Mouse (Mus musculus) kidney, adult 2 months (tissue): ENCODE measurements around the gene Ptges. TPM values are rescaled to one million over a fixed set of nuclear protein-coding genes. Genes with fewer than 3 reads are reported as not detected.

Source experiments
- DNase-seq: peaks from one replicate; pipeline ENCODE4 v3.0.0; 2021
- H3K27ac ChIP-seq: fragments of 200-500 bp; 2 replicates; pipeline ENCODE4 v1.5.1; 2012; ENCODE audit warnings: low read depth, low read length, control low read depth, inconsistent platforms; ENCODE audit not compliant: insufficient read depth
- H3K27me3 ChIP-seq: fragments of 200-500 bp; replicated peaks from 2 replicates; pipeline ENCODE4 v1.6.1; 2012; ENCODE audit warnings: mild to moderate bottlenecking, moderate library complexity, low read length, inconsistent platforms; ENCODE audit not compliant: control insufficient read depth, insufficient read depth
- H3K36me3 ChIP-seq: fragments of 200-500 bp; 2 replicates; pipeline ENCODE4 v1.6.1; 2012; ENCODE audit warnings: mild to moderate bottlenecking, moderate library complexity, low read length, inconsistent platforms; ENCODE audit not compliant: control insufficient read depth, insufficient read depth
- H3K4me1 ChIP-seq: fragments of 200-500 bp; 2 replicates; pipeline ENCODE4 v1.6.1; 2011; ENCODE audit warnings: low read length; ENCODE audit not compliant: control insufficient read depth, insufficient read depth
- H3K4me3 ChIP-seq: fragments of 200-500 bp; 2 replicates; pipeline ENCODE4 v1.5.1; 2011; ENCODE audit warnings: mild to moderate bottlenecking, low read depth, low read length, control low read depth; ENCODE audit not compliant: insufficient read depth
- CTCF ChIP-seq: fragments of 200-500 bp; conservative IDR thresholded peaks from 2 replicates; pipeline ENCODE4 v1.5.1; 2011; ENCODE audit warnings: low read depth, mild to moderate bottlenecking, control low read depth, low read length, moderate library complexity, mixed read lengths; ENCODE audit not compliant: insufficient read depth, insufficient read length
- POLR2A ChIP-seq: fragments of 200-500 bp; IDR thresholded peaks from one replicate; pipeline ENCODE4 v1.6.1; 2011; ENCODE audit warnings: low read depth, low read length, control low read depth
- WGBS: fragments of 180-500 bp; shearing (Covaris S2); methylation state at CpG from one replicate; pipeline ENCODE4 v1.1.7; 2018; 5-methylcytosine and 5-hydroxymethylcytosine counted together
- polyA plus RNA-seq: library from polyadenylated mRNA; depleted of rRNA; stranded (reverse); fragments of >200 nt; gene quantifications from 2 replicates; pipeline ENCODE4 v1.2.3, GENCODE M21; 2012

Gene Ptges
- polyA plus RNA-seq, 1 experiment, result 36.3 TPM

DNA sequence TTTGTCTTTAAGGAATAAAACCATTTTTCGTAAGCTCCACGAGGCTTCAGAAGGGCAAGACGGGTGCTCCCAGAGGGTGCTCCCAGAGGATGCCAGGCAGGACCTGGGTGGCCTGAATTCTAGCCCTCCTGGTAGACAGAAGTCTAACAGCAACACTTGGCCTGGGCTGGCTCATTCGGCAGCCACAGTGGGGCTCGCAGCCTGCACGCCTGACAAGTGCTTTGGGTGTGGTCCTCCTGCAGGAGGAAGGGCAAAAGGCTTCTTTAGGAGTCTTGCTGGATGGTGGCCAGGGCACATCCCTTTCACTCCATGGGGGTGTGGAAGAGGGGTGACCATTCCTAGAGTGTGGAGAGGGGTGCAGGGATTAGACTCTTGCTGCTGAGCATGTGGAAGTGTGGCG, 48.4 kb downstream of the Ptges start:
- no peak for TF ChIP-seq POLR2A
- no peak for TF ChIP-seq CTCF
- no peak overlapping the region for H3K4me3 ChIP-seq
- no peak for DNase-seq
- H3K36me3 ChIP-seq, result no peaks in the 10 kb centered on the region
- no peaks in the 10 kb centered on the region for H3K4me1 ChIP-seq
- H3K27me3 ChIP-seq, result no peaks in the 10 kb centered on the region
- 75% methylated on average over 7 of the region's 7 CpGs for WGBS
- H3K27ac ChIP-seq, result no peak overlapping the region

DNA sequence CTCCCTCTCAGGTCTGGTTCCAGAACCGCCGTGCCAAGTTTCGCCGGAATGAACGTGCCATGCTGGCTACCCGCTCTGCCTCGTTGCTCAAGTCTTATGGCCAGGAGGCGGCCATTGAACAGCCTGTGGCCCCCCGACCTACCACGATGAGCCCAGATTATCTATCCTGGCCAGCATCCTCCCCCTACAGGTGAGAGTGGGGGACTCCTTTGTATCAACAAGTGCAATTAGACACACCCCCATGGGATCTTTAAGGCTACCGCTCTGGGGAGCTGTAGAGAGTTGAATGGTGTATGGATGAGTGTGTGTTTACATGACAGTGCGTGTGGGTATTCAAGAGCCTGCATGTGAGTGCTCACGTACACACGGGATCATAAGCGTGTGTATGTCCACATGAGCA, 50.2 kb downstream of the Ptges start:
- Histone ChIP-seq H3K27me3 (no peaks in the 10 kb centered on the region), H3K36me3 (no peaks in the 10 kb centered on the region), H3K4me3 (no peak overlapping the region), H3K4me1 (no peaks in the 10 kb centered on the region), H3K27ac (no peak overlapping the region)
- 94% methylated on average over 15 of the region's 15 CpGs for WGBS
- DNase-seq, result no peak
- TF ChIP-seq POLR2A, result no peak
- no peak for TF ChIP-seq CTCF

DNA sequence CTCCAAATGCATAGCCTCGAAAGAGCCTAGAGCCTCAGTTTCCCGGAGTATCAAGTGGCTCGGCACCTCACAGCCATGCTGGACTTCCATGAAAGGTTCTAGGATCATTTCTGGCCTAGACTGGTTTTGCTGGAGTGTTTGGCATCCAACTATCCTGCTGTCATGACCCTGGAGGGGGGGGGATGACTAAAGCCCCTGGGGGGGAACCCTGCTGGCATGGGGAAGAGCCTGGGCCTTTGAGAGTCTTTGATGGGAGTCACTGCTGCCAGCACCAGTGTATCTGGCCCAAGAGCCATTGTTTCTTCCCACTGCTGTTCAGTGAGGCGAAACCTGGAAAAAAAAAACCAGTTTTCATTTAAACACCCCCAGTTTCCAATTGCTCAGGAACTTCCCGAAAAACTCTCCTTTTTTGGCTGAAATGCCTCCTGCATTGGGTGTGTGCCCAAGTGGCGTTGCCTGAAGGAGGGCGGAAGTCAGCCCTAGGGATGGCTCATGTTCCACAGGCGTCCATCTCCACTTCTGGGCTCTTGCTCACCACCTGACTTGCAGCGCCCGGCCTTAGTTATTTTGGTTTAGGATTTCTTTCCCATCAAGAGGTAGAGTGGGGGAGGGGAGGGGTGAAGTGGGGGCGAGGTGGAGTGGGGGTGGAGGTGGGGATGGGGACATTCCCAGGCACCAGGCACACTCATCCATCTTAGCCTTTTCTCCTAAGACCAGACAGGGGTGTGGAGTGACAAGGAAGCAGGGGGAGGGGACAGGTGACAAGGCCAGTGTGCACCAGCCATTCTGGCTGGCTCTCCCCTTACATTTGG, 53.8 kb downstream of the Ptges start:
- Histone ChIP-seq H3K27ac (no peak overlapping the region), H3K4me3 (no peak overlapping the region), H3K27me3 (no peaks in the 10 kb centered on the region), H3K4me1 (no peaks in the 10 kb centered on the region), H3K36me3 (no peaks in the 10 kb centered on the region)
- TF ChIP-seq CTCF (no peak), POLR2A (no peak)
- 63% methylated on average over 11 of the region's 11 CpGs for WGBS
- DNase-seq, result no peak

DNA sequence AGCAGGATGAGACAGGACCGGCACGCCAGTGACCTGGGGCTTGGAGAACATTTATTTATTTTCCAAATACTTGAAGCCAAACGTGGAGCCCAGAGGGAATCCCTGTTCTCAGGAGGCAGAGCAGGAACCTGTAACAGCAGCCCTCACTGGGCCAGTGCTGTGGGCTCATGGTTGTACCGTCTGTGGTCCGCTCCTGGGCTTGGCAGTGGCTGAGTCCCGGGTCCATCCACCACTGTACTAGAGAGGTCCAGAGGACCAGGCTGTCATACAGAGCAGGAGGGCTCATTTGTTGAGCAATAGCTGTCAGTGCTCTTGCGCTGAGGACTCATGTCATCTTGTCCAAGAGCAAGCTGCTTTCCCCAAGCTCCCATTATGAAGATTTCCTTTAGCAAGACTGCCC, 54.6 kb downstream of the Ptges start:
- H3K27me3 ChIP-seq, result no peaks in the 10 kb centered on the region
- TF ChIP-seq CTCF, result no peak
- TF ChIP-seq POLR2A, result no peak
- H3K4me3 ChIP-seq, result no peak overlapping the region
- DNase-seq, result no peak
- no peaks in the 10 kb centered on the region for H3K4me1 ChIP-seq
- H3K36me3 ChIP-seq, result no peaks in the 10 kb centered on the region
- WGBS, result 83% methylated on average over 7 of the region's 7 CpGs
- H3K27ac ChIP-seq, result no peak overlapping the region

DNA sequence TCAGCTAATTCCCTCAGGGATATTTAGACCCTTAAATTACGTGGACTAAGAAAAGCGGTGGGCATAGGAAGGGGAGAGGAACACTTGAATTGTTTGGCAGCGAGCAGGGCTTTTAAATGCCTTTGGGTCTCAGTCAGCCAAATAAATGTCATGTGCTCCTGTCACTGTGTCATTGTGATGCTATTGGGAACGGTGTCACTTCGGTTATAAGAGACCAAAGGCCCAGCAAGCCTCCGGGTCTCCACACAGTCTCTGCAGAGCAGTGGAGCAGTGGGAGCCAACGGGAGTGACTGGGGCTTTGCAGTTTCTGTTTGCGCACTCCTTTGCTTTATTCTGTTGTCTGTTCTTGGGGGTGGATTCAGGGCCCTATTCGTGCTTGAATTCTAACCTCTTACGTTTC, 55.2 kb downstream of the Ptges start:
- TF ChIP-seq POLR2A (no peak), CTCF (no peak)
- H3K36me3 ChIP-seq, result no peaks in the 10 kb centered on the region
- no peaks in the 10 kb centered on the region for H3K4me1 ChIP-seq
- H3K27ac ChIP-seq, result no peak overlapping the region; the same call in 1 of the 2 replicates
- WGBS, result 62% methylated on average over 10 of the region's 10 CpGs
- no peaks in the 10 kb centered on the region for H3K27me3 ChIP-seq
- no peak overlapping the region for H3K4me3 ChIP-seq
- DNase-seq, result no peak

DNA sequence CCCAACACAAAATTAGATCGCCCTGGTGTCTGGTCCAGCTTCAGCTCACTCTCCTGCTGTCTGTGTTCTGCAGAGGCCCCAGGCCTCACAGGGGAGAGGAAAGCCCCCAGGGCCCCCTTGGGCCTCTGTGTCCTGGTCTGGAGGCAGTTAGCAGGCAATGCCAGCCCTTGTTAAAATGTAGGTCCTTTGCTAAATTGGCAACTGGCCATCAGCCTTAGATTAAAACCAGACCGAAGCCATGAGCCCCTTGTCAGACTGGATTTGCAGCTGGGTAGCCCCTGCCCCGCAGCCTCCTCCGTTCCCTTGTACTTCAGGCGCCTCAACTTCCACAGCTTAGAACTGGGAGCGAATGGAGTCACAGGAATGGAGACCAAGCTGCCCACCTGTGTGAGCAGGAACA, 57.0 kb downstream of the Ptges start:
- no peaks in the 10 kb centered on the region for H3K27me3 ChIP-seq
- H3K4me3 ChIP-seq, result no peak overlapping the region
- H3K4me1 ChIP-seq, result no peaks in the 10 kb centered on the region
- whole genome bisulfite sequencing, result 90% methylated on average over 6 of the region's 6 CpGs
- no peak overlapping the region for H3K27ac ChIP-seq
- TF ChIP-seq POLR2A, result no peak
- TF ChIP-seq CTCF, result no peak
- H3K36me3 ChIP-seq, result no peaks in the 10 kb centered on the region
- no peak for DNase-seq

DNA sequence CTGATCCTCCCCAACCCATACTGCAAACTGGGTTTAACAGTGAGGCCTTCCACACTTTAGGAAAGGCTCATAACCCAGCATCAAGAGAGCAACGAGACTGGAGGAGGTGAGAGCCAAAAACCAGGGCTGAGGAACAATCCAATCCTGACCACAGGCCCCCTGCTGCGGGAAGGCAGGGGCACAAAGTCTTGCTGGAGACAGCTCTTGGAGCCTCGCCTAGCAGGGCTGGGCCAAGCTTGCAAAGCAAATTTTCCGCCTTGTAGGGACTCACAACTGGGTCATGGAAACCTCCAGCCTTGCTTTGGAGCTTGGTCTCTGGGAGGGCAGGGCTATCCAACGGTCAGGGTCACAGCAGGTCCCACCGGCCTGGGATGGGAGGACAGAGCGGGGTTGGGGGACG, 58.8 kb downstream of the Ptges start:
- no peaks in the 10 kb centered on the region for H3K36me3 ChIP-seq
- no peak overlapping the region for H3K4me3 ChIP-seq
- WGBS, result 74% methylated on average over 8 of the region's 8 CpGs
- H3K27ac ChIP-seq, result no peak overlapping the region
- TF ChIP-seq CTCF (no peak), POLR2A (no peak)
- no peaks in the 10 kb centered on the region for H3K4me1 ChIP-seq
- no peaks in the 10 kb centered on the region for H3K27me3 ChIP-seq
- DNase-seq, result peak; percentile 86

DNA sequence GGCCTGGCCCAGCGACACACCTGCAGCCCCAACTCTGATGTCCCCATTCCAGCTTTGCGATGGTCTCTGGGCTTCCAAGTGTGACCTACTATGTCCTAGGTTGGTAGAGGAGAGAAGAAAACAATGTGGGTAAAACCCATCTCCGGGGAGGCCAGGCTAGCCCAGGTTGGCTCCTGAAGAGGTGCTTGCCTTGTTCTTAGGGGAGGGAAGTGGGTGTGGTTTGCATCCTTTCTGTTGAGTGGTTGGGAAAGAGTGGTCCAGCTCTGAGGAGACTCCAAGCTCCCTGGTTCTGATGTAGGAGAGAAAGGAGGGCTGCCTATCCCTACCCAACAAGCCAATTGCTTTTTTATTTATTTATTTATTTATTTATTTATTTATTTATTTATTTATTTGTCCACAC, 64.2 kb downstream of the Ptges start:
- 77% methylated on average over 3 of the region's 3 CpGs for WGBS
- H3K4me3 ChIP-seq, result no peak overlapping the region
- 0 out of 2 replicates have a peak, but pooled peaks cover 3% of the 10 kb centered on the region for H3K4me1 ChIP-seq
- H3K27me3 ChIP-seq, result no peaks in the 10 kb centered on the region
- no peaks in the 10 kb centered on the region for H3K36me3 ChIP-seq
- DNase-seq, result no peak
- no peak overlapping the region for H3K27ac ChIP-seq
- TF ChIP-seq CTCF (no peak), POLR2A (no peak)
